Mouse (Mus musculus): ENCODE measurements at regions not wholly inside any gene's neighbourhood (a gene's known extent, or its start where the extent isn't known, plus 50 kb on each side); places are given as distances from the start of the nearest gene placed in this dataset.

- TF ChIP-seq EP300 (IDR thresholded peaks at IDR 0.05) (no peak), CTCF (IDR thresholded peaks at IDR 0.05) (no peak)
Measured at GRCm38 (mm10) chr10:117526834-117527188, 102.5 kb upstream of the Cpm start.

Measured in lung, postnatal 0 days (tissue).